Mouse (Mus musculus) brown adipose tissue, adult 24 weeks (tissue): ENCODE measurements at regions not wholly inside any gene's neighbourhood (a gene's known extent, or its start where the extent isn't known, plus 50 kb on each side); places are given as distances from the start of the nearest gene placed in this dataset.
"Not testable (repeated sequence)": the region's sequence is repeated elsewhere in the genome, so short reads cannot be mapped to it uniquely, and the experiment has no call there.

Experiments
- H3K27ac ChIP-seq: fragments of 200-500 bp; replicated peaks from 2 replicates; pipeline ENCODE4 v1.5.1; 2012; ENCODE audit warnings: low read depth, mild to moderate bottlenecking, low read length
- H3K4me1 ChIP-seq: fragments of 200-500 bp; 2 replicates; pipeline ENCODE4 v1.6.1; 2012; ENCODE audit warnings: low read length, mixed read lengths; ENCODE audit not compliant: control insufficient read depth, insufficient read depth, insufficient read length
- H3K4me3 ChIP-seq: fragments of 200-500 bp; 2 replicates; pipeline ENCODE4 v1.5.1; 2012; ENCODE audit warnings: low read depth, mild to moderate bottlenecking, low read length, moderate library complexity; ENCODE audit not compliant: insufficient read depth

GRCm38 (mm10) chr12:109743036-109743650 is 143.0 kb upstream of the Rtl1 start:
- no peak overlapping the region for H3K4me3 ChIP-seq
- H3K27ac ChIP-seq, result no peak overlapping the region
- no peaks in the 10 kb centered on the region for H3K4me1 ChIP-seq

GRCm38 (mm10) chr12:109744186-109744585 is 144.1 kb upstream of the Rtl1 start:
- no peak overlapping the region for H3K27ac ChIP-seq
- H3K4me1 ChIP-seq, result no peaks in the 10 kb centered on the region
- H3K4me3 ChIP-seq, result no peak overlapping the region

GRCm38 (mm10) chr12:109745731-109746484 is 145.8 kb upstream of the Rtl1 start:
- H3K4me1 ChIP-seq, result no peaks in the 10 kb centered on the region
- H3K27ac ChIP-seq, result no peak overlapping the region
- no peak overlapping the region for H3K4me3 ChIP-seq

- H3K4me3 ChIP-seq, result no peak overlapping the region
- no peaks in the 10 kb centered on the region for H3K4me1 ChIP-seq
- H3K27ac ChIP-seq, result no peak overlapping the region
These were observed 147.1 kb upstream of the Rtl1 start for GRCm38 (mm10) chr12:109747201-109747600.

- Histone ChIP-seq H3K27ac (no peak overlapping the region), H3K4me1 (no peaks in the 10 kb centered on the region), H3K4me3 (no peak overlapping the region)
These were observed 147.6 kb upstream of the Rtl1 start for GRCm38 (mm10) chr12:109747776-109748175.

GRCm38 (mm10) chr12:109748326-109749059 is 148.4 kb upstream of the Rtl1 start:
- Histone ChIP-seq H3K4me1 (no peaks in the 10 kb centered on the region), H3K27ac (no peak overlapping the region), H3K4me3 (no peak overlapping the region)

- Histone ChIP-seq H3K27ac (no peak overlapping the region), H3K4me1 (no peaks in the 10 kb centered on the region), H3K4me3 (no peak overlapping the region)
These were observed 149.1 kb upstream of the Rtl1 start for GRCm38 (mm10) chr12:109749256-109749655.

- H3K4me3 ChIP-seq, result no peak overlapping the region
- H3K27ac ChIP-seq, result no peak overlapping the region
- H3K4me1 ChIP-seq, result no peaks in the 10 kb centered on the region
These were observed 149.6 kb upstream of the Rtl1 start for GRCm38 (mm10) chr12:109749711-109750243.

- no peak overlapping the region for H3K27ac ChIP-seq
- no peaks in the 10 kb centered on the region for H3K4me1 ChIP-seq
- H3K4me3 ChIP-seq, result no peak overlapping the region
These were observed 154.9 kb upstream of the Rtl1 start for GRCm38 (mm10) chr12:109754986-109755385.

- Histone ChIP-seq H3K4me1 (no peaks in the 10 kb centered on the region), H3K27ac (no peak overlapping the region), H3K4me3 (no peak overlapping the region)
These were observed 164.2 kb upstream of the Rtl1 start for GRCm38 (mm10) chr12:109764293-109764692.

- not testable (repeated sequence) for H3K27ac ChIP-seq, H3K4me1 ChIP-seq, H3K4me3 ChIP-seq
These were observed 166.5 kb upstream of the Rtl1 start for GRCm38 (mm10) chr12:109766602-109767001.

- Histone ChIP-seq H3K27ac (no peak overlapping the region), H3K4me3 (no peak overlapping the region), H3K4me1 (no peaks in the 10 kb centered on the region)
These were observed 172.4 kb upstream of the Rtl1 start for GRCm38 (mm10) chr12:109772543-109772942.

GRCm38 (mm10) chr12:109773909-109774313 is 173.8 kb upstream of the Rtl1 start:
- Histone ChIP-seq H3K27ac (no peak overlapping the region), H3K4me1 (no peaks in the 10 kb centered on the region), H3K4me3 (no peak overlapping the region)

GRCm38 (mm10) chr12:109798846-109799245 is 198.7 kb upstream of the Rtl1 start:
- Histone ChIP-seq H3K27ac (no peak overlapping the region), H3K4me1 (no peaks in the 10 kb centered on the region), H3K4me3 (no peak overlapping the region)

- no peaks in the 10 kb centered on the region for H3K4me1 ChIP-seq
- no peak overlapping the region for H3K27ac ChIP-seq
- no peak overlapping the region for H3K4me3 ChIP-seq
These were observed 199.3 kb upstream of the Rtl1 start for GRCm38 (mm10) chr12:109799395-109799794.
